Mouse (Mus musculus): ENCODE data around the gene Fcho2.
A peak's percentile ranks its signal among the peaks of the same experiment; 100 is the strongest.

Gene Fcho2

GRCm38 (mm10) chr13:98803699-98804098, 11.6 kb downstream of the Fcho2 start:
- no peak for DNase-seq

GRCm38 (mm10) chr13:98802957-98803356, 12.3 kb downstream of the Fcho2 start:
- no peak for DNase-seq

- DNase-seq = no peak
Observed at GRCm38 (mm10) chr13:98795511-98795910, 19.7 kb downstream of the Fcho2 start.

- DNase-seq = no peak
Observed at GRCm38 (mm10) chr13:98792864-98793263, 22.4 kb downstream of the Fcho2 start.

GRCm38 (mm10) chr13:98791693-98792092, 23.6 kb downstream of the Fcho2 start:
- DNase-seq = no peak

- no peak for DNase-seq
Observed at GRCm38 (mm10) chr13:98786970-98787685, 28.1 kb downstream of the Fcho2 start.

- no peak for DNase-seq
Observed at GRCm38 (mm10) chr13:98777959-98778358, 37.3 kb downstream of the Fcho2 start.

- no peak for DNase-seq
Observed at GRCm38 (mm10) chr13:98771484-98771883, 43.8 kb downstream of the Fcho2 start.

- DNase-seq = peak; percentile 83
Observed at GRCm38 (mm10) chr13:98768329-98768728, 46.9 kb downstream of the Fcho2 start.

GRCm38 (mm10) chr13:98761771-98762170, 53.5 kb downstream of the Fcho2 start:
- no peak for DNase-seq

GRCm38 (mm10) chr13:98755886-98756285, 59.4 kb downstream of the Fcho2 start:
- DNase-seq = no peak

GRCm38 (mm10) chr13:98744679-98745078, 70.6 kb downstream of the Fcho2 start:
- no peak for DNase-seq

- no peak for DNase-seq
Observed at GRCm38 (mm10) chr13:98743829-98744228, 71.4 kb downstream of the Fcho2 start.

- no peak for DNase-seq
Observed at GRCm38 (mm10) chr13:98743214-98743613, 72.0 kb downstream of the Fcho2 start.

GRCm38 (mm10) chr13:98738213-98738612, 77.0 kb downstream of the Fcho2 start:
- DNase-seq = no peak

- no peak for DNase-seq
Observed at GRCm38 (mm10) chr13:98733292-98733691, 82.0 kb downstream of the Fcho2 start.

- peak; percentile 20 for DNase-seq
Observed at GRCm38 (mm10) chr13:98729271-98730062, 85.8 kb downstream of the Fcho2 start.

GRCm38 (mm10) chr13:98726494-98726893, 88.8 kb downstream of the Fcho2 start:
- DNase-seq = peak; percentile 37

GRCm38 (mm10) chr13:98723430-98723829, 91.8 kb downstream of the Fcho2 start:
- no peak for DNase-seq

- DNase-seq = no peak
Observed at GRCm38 (mm10) chr13:98722296-98722695, 93.0 kb downstream of the Fcho2 start.

GRCm38 (mm10) chr13:98716176-98716575, 99.1 kb downstream of the Fcho2 start:
- no peak for DNase-seq

- no peak for DNase-seq
Observed at GRCm38 (mm10) chr13:98715443-98715990, 99.7 kb downstream of the Fcho2 start.

GRCm38 (mm10) chr13:98710655-98711054, 104.6 kb downstream of the Fcho2 start:
- DNase-seq = no peak

- no peak for DNase-seq
Observed at GRCm38 (mm10) chr13:98710236-98710635, 105.0 kb downstream of the Fcho2 start.

Data from retina, postnatal 1 day (tissue).